Mouse (Mus musculus) large intestine, adult 2 months (tissue): Measurements from ENCODE around the gene AC141477.1. TPM values are rescaled to one million over a fixed set of nuclear protein-coding genes. Genes with fewer than 3 reads are reported as not detected.

Experiments
- DNase-seq: peaks from one replicate; pipeline ENCODE4 v3.0.0-alpha.2; 2012; ENCODE audit warnings: low read depth, low spot score
- WGBS: fragments of 180-500 bp; shearing (Covaris S2); methylation state at CpG from one replicate; pipeline ENCODE4 v1.1.7; 2018; 5-methylcytosine and 5-hydroxymethylcytosine counted together
- polyA plus RNA-seq: library from polyadenylated mRNA; depleted of rRNA; stranded (reverse); fragments of >200 nt; gene quantifications from 2 replicates; pipeline ENCODE4 v1.2.3, GENCODE M21; 2012; rRNA removed

AC141477.1 gene
- polyA plus RNA-seq = not detected in 2 replicates

DNA sequence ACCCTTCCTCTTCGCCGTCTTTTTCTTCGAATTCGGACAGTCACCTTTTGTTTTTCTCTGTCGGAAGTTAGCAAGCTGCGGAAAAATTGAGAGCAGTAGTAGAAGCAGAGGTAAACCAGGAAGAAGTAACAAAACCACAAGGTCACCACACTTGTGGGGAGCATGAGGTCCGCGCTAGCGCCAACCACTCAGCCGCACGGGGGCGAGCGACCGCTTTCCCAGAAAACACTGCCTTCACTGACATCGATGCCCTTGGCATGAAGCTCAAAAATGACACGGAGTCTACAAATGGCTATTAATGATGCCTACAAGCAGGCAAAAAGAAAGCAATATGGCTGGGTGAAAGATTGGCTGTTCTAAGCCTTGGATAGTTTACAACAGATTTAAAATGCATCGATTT is at the start of gene AC141477.1:
AC141477.1 (minus strand) TSS at position 164 of the 400 bp plus-strand sequence.
- WGBS = 95% methylated on average over 17 of the region's 17 CpGs
- DNase-seq = no peak

DNA sequence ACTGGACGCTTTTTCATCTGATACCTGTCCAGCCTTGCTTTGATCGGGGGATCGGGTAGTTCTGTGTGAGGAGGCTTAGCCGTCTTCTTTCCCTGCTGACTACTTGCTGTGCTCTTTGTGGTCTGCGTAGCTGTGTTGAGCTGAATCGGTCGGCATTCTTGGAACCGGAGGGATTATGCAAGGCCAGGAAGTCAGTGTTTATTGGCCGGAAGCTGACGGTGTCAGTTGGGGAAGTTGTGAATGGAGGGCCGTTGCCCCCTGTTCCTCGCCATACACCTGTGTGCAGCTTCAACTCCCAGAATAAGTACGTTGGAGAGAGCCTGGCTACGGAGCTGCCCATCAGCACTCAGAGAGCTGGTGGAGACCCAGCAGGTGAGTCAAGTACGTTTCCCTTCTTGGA is 49.0 kb upstream of the AC141477.1 start:
- no peak for DNase-seq
- 87% methylated on average over 15 of the region's 15 CpGs for WGBS

DNA sequence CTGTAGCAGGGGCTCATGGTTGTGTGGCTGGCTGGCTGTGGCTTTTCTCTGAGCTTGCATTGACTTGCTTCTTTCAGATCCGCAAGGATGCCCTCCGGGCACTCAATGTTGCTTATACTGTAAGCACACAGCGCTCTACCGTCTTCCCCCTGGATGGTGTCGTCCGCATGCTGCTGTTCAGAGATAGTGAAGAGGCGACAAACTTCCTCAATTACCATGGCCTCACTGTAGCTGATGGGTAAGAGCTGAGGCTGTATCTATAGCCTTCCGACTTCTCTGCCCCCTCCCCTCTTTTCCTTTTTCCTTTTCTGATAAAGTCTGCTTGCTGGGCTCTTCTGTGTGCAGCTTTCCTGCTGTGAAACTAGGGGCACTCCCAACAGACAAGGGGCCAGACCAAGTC is 48.0 kb upstream of the AC141477.1 start:
- DNase-seq = no peak
- 94% methylated on average over 8 of the region's 8 CpGs for WGBS

DNA sequence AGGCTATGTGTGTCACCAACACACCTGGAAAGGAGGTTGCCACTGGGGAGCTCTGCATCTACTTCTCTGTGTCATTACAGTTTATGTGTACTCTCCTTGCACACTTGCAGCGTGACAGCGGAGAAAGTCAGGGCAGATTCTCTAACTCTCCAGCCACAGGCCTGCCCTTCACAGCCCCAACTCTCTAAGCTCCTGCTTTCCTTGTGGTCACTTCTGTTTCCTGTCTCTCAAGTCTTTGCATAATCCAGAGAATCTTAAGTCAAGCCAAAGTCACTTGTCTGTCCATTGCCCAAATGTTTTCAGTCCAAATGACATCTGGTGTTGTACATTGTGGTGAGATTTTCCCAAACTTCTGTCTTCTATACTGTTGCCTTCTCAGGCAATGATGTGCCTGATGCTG is 46.1 kb upstream of the AC141477.1 start:
- no peak for DNase-seq
- 96% methylated on average over 2 of the region's 2 CpGs for WGBS

DNA sequence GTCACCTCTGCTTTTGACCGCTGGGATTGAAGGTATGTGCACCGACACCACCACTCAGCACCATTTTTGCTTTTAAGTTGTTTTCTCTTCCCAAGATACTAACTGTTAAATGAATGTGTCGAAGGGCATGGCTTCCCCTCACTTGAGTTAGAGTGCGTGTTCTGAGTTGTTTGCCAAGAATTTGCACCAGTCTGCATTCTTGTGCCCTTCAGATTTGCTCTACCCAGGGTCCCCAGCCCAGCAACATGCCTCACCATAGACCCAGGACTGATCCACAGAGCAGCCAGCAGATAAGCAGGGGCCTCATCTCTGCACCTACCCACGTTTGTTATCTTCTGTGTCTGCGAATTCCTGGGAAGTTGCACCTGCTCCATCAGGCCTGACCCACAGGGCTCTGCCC is 41.2 kb upstream of the AC141477.1 start:
- no peak for DNase-seq
- 91% methylated on average over 6 of the region's 6 CpGs for WGBS

DNA sequence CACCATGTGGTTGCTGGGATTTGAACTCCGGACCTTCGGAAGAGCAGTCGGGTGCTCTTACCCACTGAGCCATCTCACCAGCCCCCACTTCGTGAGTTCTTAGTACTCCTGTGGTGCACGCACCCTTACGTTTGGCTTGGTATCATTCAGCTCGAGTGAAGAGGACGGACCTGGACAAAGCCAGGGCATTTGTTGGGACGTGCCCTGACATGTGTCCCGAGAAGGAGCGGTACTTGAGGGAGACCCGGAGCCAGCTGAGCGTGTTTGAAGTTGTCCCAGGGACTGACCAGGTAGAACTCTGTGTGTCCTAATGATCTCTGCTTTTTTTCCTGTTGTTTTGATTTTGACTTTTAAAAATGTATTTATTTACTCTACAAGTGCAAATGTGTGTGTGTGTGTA is 40.6 kb upstream of the AC141477.1 start:
- no peak for DNase-seq
- WGBS = 95% methylated on average over 13 of the region's 13 CpGs

DNA sequence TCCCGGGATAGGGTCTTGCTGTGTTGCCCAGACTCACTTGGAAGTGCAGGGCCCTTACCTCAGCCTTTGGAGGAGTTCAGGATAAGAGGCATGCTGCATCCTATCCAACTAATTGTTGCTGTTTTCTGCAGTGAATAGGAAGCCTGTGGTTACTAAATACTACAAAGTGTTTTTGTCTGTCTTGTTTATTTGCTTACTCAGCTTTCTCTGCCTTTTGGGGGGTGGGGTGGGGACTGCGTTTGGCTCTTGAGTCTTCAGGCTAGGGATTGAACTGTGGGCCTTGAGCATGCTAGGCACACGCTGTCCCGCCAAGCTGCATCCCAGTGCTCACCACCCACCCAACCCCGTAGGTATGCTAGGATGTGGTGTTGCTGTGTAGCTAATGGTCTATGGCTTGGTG is 33.5 kb upstream of the AC141477.1 start:
- WGBS = 89% methylated on average over 5 of the region's 5 CpGs

DNA sequence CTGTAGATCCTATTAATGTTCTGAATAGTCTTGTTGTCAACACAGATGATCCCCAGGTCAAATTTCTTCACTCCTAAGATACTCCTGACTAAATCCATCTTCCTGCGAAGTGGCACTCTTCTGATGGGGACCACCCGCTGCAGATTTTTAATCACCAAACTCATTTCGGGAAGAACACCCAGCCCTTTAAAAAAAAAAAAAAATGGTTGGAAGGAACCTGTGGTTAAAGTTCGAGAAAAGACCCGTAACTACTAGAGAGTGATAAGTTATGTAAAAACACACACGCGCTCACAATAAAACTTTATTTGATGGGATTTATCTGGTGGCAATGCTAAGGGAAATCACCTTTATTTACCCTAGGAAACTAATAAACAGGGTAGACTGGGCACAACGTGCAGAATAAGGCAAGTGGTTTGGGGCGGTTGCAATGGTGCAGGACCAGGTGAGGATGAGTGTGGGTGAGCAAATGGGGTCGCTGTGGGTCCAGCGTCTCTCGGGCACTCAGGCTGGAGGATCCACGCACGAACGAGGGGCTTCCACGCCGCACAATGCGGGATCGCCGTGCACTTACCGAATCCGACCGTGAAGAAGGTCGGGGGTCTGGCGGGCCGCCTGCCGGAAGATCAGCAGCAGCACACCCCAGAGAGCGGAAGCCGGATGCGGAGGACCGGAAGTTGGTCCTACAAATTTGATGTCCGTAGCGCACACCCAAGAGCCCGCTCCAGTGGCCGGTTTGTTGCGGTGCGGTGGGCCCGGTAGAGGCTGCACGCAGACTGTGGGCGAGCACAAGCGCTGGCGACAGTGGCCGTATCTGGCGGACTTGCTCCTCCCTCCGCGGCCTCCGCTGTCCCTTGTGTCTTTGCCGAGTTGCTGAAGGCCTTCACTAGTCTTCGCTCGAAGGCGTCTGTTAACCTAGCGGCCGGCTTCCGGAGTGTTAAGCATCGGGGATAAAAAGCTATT is 28.2 kb upstream of the AC141477.1 start, which contains the start of the genes Mcm3ap and Ybey:
Mcm3ap (plus strand) TSS at position 725 of the 960 bp plus-strand sequence.
Ybey (minus strand) TSS at position 912 of the 960 bp plus-strand sequence.
- WGBS = under 1% methylated on average over 55 of the region's 55 CpGs

More for the DNA sequence above, 33.5 kb upstream of the AC141477.1 start:
- DNase-seq = no peak

DNA sequence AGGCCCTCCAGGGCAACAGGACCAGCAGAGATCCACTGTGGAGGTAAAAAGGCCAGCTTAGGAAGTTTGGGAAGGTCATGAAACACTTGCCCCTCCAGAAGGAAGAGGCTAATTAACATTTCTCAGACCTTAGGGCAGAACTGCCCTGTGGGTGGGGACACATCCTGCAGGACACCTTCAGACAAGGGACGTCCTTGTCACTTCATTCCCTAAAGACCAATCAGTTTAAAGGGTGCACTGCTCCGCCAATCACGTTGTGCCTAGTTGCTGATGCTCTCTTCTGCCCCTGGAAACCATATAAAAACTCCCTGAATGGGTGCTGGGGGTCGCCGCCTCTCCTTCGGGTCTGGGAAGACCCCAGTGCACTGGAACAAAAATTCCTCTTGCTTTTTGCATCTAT is 22.5 kb upstream of the AC141477.1 start:
- DNase-seq = no peak
- 91% methylated on average over 6 of the region's 6 CpGs for WGBS

More for the DNA sequence above, 28.2 kb upstream of the AC141477.1 start, which contains the start of the genes Mcm3ap and Ybey:
- DNase-seq = peak; percentile 64

DNA sequence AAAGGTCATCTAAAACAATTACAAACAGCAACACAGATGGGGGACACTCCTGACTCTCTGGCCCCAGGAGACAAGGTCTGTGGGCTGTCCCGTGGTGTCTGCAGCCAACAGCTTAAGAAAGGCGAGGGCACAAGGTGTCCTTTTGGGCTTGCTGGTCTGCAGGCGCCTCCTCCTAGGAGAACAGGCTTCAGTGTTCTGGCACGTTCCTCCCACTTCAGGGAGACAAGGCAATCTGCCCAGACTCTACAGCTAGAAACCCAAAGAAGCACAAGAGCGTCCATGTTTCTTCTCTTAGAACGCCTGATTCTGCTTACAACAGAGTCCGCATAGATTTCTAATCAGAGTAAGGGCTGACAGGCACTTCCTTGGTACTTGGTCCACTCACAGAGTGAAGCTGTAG is 22.1 kb upstream of the AC141477.1 start:
- 94% methylated on average over 7 of the region's 7 CpGs for WGBS
- DNase-seq = no peak

DNA sequence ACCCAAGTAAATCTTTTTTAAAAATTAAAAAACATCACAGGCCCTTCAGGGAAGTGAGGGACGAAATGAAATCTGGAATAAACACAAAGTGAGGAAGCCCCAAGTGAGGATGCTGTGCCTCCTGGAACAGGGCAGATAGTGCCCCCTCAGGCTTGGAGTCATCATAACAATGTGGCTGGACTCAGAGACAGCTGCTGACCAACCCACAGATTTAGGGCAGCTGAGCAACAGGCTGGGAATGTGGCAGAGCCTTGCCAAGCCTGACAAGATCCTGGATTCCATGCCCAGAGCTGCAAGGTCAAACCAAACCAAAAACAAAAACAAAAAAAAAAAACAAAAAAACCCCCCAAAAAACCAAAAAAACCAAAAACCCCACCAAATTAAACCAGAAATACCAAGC is 21.0 kb upstream of the AC141477.1 start:
- DNase-seq = no peak
- 91% methylated on average over 1 of the region's 1 CpGs for WGBS

DNA sequence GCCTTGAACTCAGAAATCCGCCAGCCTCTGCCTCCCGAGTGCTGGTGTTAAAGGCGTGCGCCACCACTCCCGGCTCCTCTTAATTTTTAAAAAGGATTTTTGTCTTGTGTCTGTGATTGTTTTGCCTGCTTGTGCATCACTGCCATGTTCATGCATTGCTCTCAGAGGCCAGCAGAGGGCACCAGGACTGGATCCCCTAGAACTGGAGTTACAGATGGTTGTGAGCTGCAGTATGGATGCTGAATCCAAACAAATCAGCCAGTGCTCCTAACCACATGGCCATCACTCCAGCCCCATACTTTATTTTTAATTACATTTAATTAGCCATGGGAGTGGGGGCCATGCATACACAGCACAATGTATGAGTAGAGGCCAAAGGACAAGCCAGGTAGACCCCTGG is 15.0 kb upstream of the AC141477.1 start:
- 52% methylated on average over 5 of the region's 5 CpGs for WGBS
- DNase-seq = no peak

DNA sequence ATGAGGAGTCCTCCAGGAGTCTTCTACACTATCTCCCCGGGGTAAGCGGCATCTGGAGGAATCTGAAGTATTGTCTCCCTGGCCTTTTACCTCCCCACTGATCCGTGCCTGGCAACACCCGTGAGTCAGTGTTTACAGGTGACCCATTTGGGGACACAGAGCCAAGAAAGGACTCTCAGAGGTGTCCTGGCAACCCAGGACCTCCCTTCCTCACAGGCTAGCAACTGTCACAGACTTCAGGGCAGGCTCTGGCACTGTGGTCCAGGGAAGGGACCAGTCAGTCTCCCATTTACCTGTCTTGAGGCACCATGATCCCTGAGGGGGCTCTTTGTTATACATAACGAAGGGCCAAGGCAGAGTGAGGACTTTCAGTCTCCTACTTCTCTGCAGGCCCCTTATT is 8.6 kb upstream of the AC141477.1 start, which contains the start of gene 2610028H24Rik:
2610028H24Rik (plus strand) TSS at position 231 of the 400 bp plus-strand sequence.
- no peak for DNase-seq
- WGBS = 68% methylated on average over 5 of the region's 5 CpGs

DNA sequence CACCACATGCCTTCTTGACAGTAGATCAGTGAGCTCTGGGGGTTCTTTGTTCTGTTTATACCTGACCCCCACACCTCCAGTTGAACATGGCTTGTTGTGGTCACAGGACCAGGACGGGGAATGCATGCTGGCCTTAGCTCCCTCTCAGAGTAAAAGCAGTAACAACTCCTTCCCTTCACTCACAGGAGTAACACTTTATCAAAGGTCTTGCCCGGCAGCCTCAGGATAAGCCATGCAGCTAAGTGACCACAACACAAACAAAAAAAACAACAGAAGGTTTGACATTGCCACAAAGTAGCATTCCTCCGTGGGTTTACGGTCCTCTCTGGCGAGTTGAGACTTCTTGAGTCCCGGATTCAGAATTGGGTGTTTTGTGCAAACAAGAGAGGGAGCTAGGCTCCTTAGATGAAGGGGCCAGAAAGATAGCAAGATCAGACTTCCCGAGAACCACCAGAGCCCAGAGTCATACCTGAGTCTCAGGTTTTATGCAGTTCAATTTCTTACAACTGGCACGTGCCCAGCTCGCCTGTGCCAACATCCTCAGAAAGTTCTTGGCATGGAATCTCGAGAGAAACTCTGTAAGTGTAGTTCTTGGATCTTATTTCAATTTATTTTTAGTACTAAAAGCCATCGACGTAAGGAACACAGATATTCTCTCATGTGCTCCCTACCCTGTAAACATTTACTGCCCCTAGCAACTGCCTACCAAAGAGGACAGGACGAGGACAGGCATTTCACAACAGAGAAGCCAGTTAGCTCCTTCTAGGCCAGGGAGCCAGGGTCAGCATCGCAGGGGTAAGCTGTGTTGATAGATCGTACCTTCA is 7.4 kb upstream of the AC141477.1 start:
- 64% methylated on average over 15 of the region's 15 CpGs for WGBS
- no peak for DNase-seq

DNA sequence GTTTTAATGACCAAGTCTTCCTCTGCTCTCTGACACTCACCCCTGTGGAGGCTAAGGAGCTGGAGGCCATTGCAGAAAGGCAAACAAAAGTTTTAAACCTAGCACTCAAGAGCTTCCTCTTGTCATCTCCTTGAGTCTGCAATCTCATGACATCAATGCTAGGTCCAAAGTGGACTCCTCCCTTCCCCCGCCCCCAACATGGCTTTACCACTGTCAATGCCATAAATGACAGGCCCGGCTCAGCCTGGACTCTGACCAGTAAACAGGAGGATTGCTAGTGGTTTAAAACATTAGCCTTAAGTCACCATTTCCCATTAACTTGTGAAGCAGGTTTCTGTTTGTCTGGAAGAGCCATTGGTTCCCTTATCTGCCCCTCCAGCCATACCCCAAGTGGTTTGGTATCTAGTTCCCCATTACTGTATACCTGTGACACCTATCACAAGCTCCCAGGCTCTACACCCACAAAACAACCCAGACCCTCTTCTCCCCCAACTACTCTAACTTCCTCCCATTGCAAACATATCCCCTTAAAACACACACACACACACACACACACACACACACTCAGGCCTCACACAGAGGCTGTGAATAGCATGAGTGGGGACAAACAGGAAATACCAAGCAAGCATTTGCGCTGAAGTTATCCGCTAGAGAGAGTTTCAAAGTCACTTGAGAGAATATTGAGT is 5.9 kb upstream of the AC141477.1 start:
- 39% methylated on average over 4 of the region's 4 CpGs for WGBS
- peak; percentile 50 for DNase-seq

DNA sequence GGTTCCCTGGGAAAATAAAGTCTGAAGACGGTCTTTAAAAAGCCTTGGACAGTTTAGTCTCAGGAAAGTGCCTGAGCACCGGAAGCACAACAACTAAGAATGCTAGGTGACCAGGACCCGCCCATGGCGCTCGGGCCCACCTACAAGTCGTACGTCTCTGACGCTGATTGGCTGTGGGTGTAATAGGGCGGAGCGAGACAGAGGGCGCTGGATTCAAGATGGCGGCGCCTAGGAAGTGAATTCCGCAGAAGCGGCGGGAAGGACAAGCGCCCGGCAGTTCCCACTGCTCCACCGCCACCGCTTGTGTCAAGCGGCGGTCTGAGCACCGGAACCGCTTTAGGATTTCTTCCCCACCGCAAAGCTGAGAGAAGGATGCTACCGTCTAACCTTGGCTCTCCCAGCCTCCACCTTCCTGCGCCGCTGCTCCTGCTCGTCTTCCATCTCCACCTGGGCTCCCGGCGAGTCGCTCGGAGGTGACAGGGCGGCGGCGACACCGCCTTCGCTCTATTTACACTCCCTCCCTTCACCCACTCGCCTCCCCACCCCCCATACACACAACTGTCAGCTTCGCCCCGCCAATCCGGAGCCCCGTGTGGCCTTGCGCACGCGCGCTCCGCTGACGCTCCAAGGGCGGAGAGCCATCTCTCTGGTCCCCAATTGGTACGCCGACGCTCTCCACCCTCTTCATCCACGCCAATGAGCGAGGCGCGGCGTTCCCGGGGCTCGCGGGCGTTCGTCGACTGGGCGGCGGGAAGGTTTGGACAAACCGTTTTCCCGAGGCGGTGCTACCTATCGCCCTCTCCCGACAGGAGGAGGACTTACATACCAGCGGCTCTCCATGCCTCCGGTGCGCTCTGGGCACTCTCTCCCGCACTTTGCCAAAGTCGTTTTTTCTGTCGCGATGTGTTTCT is 2.2 kb upstream of the AC141477.1 start, which contains the start of gene Pcnt:
Pcnt (minus strand) TSS at position 609 of the 911 bp plus-strand sequence.
- under 1% methylated on average over 78 of the region's 78 CpGs for WGBS
- DNase-seq = peak; percentile 90

DNA sequence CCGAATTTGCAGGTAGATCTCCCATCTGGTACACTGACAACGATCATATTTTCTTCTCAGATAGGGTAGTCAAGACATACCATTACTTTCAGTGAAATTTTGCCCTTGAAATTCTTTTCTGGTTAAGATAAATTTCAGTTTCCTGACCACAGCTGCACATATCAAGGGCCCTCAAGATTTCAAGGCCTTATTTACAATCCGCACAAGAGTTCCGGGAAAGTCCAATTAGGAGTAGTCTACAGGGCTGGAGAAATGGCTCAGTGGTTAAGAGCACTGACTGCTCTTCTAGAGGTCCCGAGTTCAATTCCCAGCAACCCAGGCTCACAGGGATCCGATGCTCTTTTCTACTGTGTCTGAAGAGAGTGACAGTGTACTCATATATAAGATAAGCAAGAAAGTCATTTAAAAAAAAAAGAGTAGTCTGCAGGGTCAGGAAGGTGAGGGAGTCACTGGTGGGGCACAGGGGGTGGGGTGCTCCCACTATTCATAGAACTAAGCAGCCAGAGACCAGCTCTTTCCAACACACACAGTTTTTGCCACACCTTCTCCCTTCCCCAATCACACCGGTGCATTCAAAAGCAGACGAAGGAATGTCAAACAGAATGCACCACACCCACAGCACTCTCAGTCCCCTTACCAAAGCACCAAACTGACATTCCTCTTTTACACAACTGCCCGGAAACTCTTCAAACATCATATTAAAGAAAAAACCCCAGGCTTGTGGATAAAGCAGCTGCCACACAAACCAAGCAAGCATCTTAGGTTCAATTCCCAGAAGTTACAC is 945 bp downstream of the AC141477.1 start:
- no peak for DNase-seq
- WGBS = 75% methylated on average over 9 of the region's 9 CpGs

DNA sequence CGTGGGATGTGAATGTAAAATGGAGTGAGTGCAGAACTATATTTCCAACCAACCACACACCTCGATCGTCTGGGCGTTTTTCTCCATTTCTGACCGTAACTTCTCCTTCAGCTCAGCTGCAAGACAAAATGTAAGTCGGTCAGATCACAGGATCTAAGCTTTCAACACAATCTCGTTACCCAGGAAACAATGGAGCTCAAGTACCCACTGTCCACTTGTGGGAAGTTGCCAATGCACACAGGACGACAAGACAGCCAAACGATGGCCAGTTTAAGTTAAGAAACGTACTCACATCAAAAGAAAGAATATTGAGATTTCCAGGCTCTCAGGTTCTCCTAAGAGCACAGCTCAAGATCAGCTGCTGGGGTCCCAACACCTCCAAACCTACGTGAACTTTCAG is 6.3 kb downstream of the AC141477.1 start:
- DNase-seq = no peak
- WGBS = 95% methylated on average over 11 of the region's 11 CpGs
